Mouse (Mus musculus) thymus, adult 2 months (tissue): ENCODE data around the gene Larp4.

Experiments used
- CTCF ChIP-seq: fragments of 200-500 bp; IDR thresholded peaks from 2 replicates; pipeline ENCODE4 v1.5.1; 2012; ENCODE audit warnings: mild to moderate bottlenecking, control low read depth, low read length, moderate library complexity, borderline replicate concordance; ENCODE audit not compliant: control insufficient read depth, poor library complexity, insufficient read depth; ENCODE audit errors: extremely low read depth
- POLR2A ChIP-seq: fragments of 200-500 bp; IDR thresholded peaks from 2 replicates; pipeline ENCODE4 v1.6.1; 2012; ENCODE audit warnings: mild to moderate bottlenecking, low read length, control low read depth, moderate library complexity; ENCODE audit not compliant: control insufficient read depth, poor library complexity, insufficient read depth; ENCODE audit errors: extremely low read depth

- TF ChIP-seq CTCF (no peak), POLR2A (no peak)
These were observed 35.4 kb upstream of the Larp4 start for GRCm38 (mm10) chr15:99934501-99934900.
